Mouse (Mus musculus): ENCODE data around the gene Srl. TPM values are rescaled to one million over a fixed set of nuclear protein-coding genes. Genes with fewer than 3 reads are reported as not detected.
A peak's percentile ranks its signal among the peaks of the same experiment; 100 is the strongest.

Srl gene
- total and polyA plus RNA-seq, 3 experiments: 276 to 870 (median 771) TPM

GRCm38 (mm10) chr16:4551885-4552284 is 10.3 kb upstream of the Srl start:
- Histone ChIP-seq H3K36me3 (ENCODE audit: control insufficient read depth, insufficient read depth, low read length) (no peaks in the 10 kb centered on the region), H3K27ac (no peak overlapping the region), H3K9ac (ENCODE audit: low read depth, low read length) (no peak overlapping the region), H3K27me3 (ENCODE audit: control insufficient read depth, insufficient read depth, low read length) (no peaks in the 10 kb centered on the region), H3K79me2 (replicated peaks; ENCODE audit: control insufficient read depth, insufficient read depth, low read length) (no peaks in the 10 kb centered on the region), H3K4me1 (ENCODE audit: control insufficient read depth, insufficient read depth, low read length) (peaks cover 2% of the 10 kb centered on the region; the same call in 1 of the 2 replicates), H3K4me3 (no peak overlapping the region)
- no peak for DNase-seq
- 94% methylated on average over 12 of the region's 12 CpGs for WGBS
- intact Hi-C loops (cut with DNase I): loop anchor here (1.0 to 10.0 kb wide), 3 partner anchors 55 to 233 kb away; no protein-coding TSS in a partner anchor
- TF ChIP-seq CTCF (IDR thresholded peaks at IDR 0.05) (no peak), POLR2A (IDR thresholded peaks at IDR 0.05; ENCODE audit: insufficient read depth, low read depth, low read length) (no peak), EP300 (IDR thresholded peaks at IDR 0.05; ENCODE audit: insufficient read depth, low read depth, low read length) (no peak)

GRCm38 (mm10) chr16:4551056-4551455 is 9.4 kb upstream of the Srl start:
- H3K36me3 ChIP-seq (ENCODE audit: control insufficient read depth, insufficient read depth, low read length): no peaks in the 10 kb centered on the region
- H3K27ac ChIP-seq: no peak overlapping the region
- H3K4me1 ChIP-seq (ENCODE audit: control insufficient read depth, insufficient read depth, low read length): peaks cover 2% of the 10 kb centered on the region; the same call in 1 of the 2 replicates
- peak; percentile 70 to 78 for DNase-seq
- intact Hi-C loops (cut with DNase I): loop anchor here (1.0 to 10.0 kb wide), 3 partner anchors 56 to 234 kb away; no protein-coding TSS in a partner anchor
- H3K79me2 ChIP-seq (replicated peaks; ENCODE audit: control insufficient read depth, insufficient read depth, low read length): no peaks in the 10 kb centered on the region
- TF ChIP-seq EP300 (IDR thresholded peaks at IDR 0.05; ENCODE audit: insufficient read depth, low read depth, low read length) (peak; percentile 87), CTCF (IDR thresholded peaks at IDR 0.05) (no peak; the same call in 1 of the 2 replicates), POLR2A (IDR thresholded peaks at IDR 0.05; ENCODE audit: insufficient read depth, low read depth, low read length) (no peak)
- H3K4me3 ChIP-seq: no peak overlapping the region
- no peak overlapping the region for H3K9ac ChIP-seq (ENCODE audit: low read depth, low read length)
- 23% methylated on average over 13 of the region's 13 CpGs for WGBS
- H3K27me3 ChIP-seq (ENCODE audit: control insufficient read depth, insufficient read depth, low read length): no peaks in the 10 kb centered on the region

- no peaks in the 10 kb centered on the region; the same call in 1 of the 2 replicates for H3K79me2 ChIP-seq (replicated peaks; ENCODE audit: control insufficient read depth, insufficient read depth, low read length)
- H3K36me3 ChIP-seq (ENCODE audit: control insufficient read depth, insufficient read depth, low read length): no peaks in the 10 kb centered on the region
- no peak for TF ChIP-seq EP300 (IDR thresholded peaks at IDR 0.05; ENCODE audit: insufficient read depth, low read depth, low read length)
- no peak for TF ChIP-seq POLR2A (IDR thresholded peaks at IDR 0.05; ENCODE audit: insufficient read depth, low read depth, low read length)
- peak; percentile 19; the same call in 1 of the 2 replicates for TF ChIP-seq CTCF (IDR thresholded peaks at IDR 0.05)
- H3K4me3 ChIP-seq: no peak overlapping the region
- no peak overlapping the region for H3K9ac ChIP-seq (ENCODE audit: low read depth, low read length)
- intact Hi-C loops (cut with DNase I): no loop called here
- no peaks in the 10 kb centered on the region for H3K27me3 ChIP-seq (ENCODE audit: control insufficient read depth, insufficient read depth, low read length)
- no peak for DNase-seq
- no peak overlapping the region for H3K27ac ChIP-seq
- WGBS: 93% methylated on average over 18 of the region's 18 CpGs
- H3K4me1 ChIP-seq (ENCODE audit: control insufficient read depth, insufficient read depth, low read length): peaks cover 2% of the 10 kb centered on the region; the same call in 1 of the 2 replicates
Observed at GRCm38 (mm10) chr16:4548953-4549688, 7.5 kb upstream of the Srl start.

- intact Hi-C loops (cut with DNase I): no loop called here
- Histone ChIP-seq H3K4me1 (ENCODE audit: control insufficient read depth, insufficient read depth, low read length) (peaks cover 2% of the 10 kb centered on the region; the same call in 1 of the 2 replicates), H3K79me2 (replicated peaks; ENCODE audit: control insufficient read depth, insufficient read depth, low read length) (no peaks in the 10 kb centered on the region; the same call in 1 of the 2 replicates), H3K36me3 (ENCODE audit: control insufficient read depth, insufficient read depth, low read length) (no peaks in the 10 kb centered on the region), H3K4me3 (no peak overlapping the region), H3K9ac (ENCODE audit: low read depth, low read length) (no peak overlapping the region), H3K27ac (no peak overlapping the region), H3K27me3 (ENCODE audit: control insufficient read depth, insufficient read depth, low read length) (no peaks in the 10 kb centered on the region)
- no peak for TF ChIP-seq EP300 (IDR thresholded peaks at IDR 0.05; ENCODE audit: insufficient read depth, low read depth, low read length)
- no peak for TF ChIP-seq CTCF (IDR thresholded peaks at IDR 0.05)
- no peak for TF ChIP-seq POLR2A (IDR thresholded peaks at IDR 0.05; ENCODE audit: insufficient read depth, low read depth, low read length)
- DNase-seq: no peak
- 96% methylated on average over 5 of the region's 5 CpGs for WGBS
Observed at GRCm38 (mm10) chr16:4547611-4548010, 6.0 kb upstream of the Srl start.

GRCm38 (mm10) chr16:4546838-4547237 is 5.2 kb upstream of the Srl start:
- WGBS: 90% methylated on average over 8 of the region's 8 CpGs
- H3K4me1 ChIP-seq (ENCODE audit: control insufficient read depth, insufficient read depth, low read length): peaks cover 2% of the 10 kb centered on the region
- H3K79me2 ChIP-seq (replicated peaks; ENCODE audit: control insufficient read depth, insufficient read depth, low read length): no peaks in the 10 kb centered on the region; the same call in 1 of the 2 replicates
- TF ChIP-seq CTCF (IDR thresholded peaks at IDR 0.05): no peak
- TF ChIP-seq POLR2A (IDR thresholded peaks at IDR 0.05; ENCODE audit: insufficient read depth, low read depth, low read length): no peak
- TF ChIP-seq EP300 (IDR thresholded peaks at IDR 0.05; ENCODE audit: insufficient read depth, low read depth, low read length): no peak
- intact Hi-C loops (cut with DNase I): no loop called here
- no peak for DNase-seq
- H3K27ac ChIP-seq: no peak overlapping the region
- no peaks in the 10 kb centered on the region for H3K27me3 ChIP-seq (ENCODE audit: control insufficient read depth, insufficient read depth, low read length)
- H3K9ac ChIP-seq (ENCODE audit: low read depth, low read length): no peak overlapping the region
- H3K4me3 ChIP-seq: no peak overlapping the region
- no peaks in the 10 kb centered on the region for H3K36me3 ChIP-seq (ENCODE audit: control insufficient read depth, insufficient read depth, low read length)

GRCm38 (mm10) chr16:4544845-4545244 is 3.2 kb upstream of the Srl start:
- TF ChIP-seq EP300 (IDR thresholded peaks at IDR 0.05; ENCODE audit: insufficient read depth, low read depth, low read length): no peak
- TF ChIP-seq CTCF (IDR thresholded peaks at IDR 0.05): no peak
- H3K36me3 ChIP-seq (ENCODE audit: control insufficient read depth, insufficient read depth, low read length): no peaks in the 10 kb centered on the region

More at GRCm38 (mm10) chr16:4544845-4545244, 3.2 kb upstream of the Srl start:
- H3K9ac ChIP-seq (ENCODE audit: low read depth, low read length): no peak overlapping the region
- no peaks in the 10 kb centered on the region for H3K27me3 ChIP-seq (ENCODE audit: control insufficient read depth, insufficient read depth, low read length)
- WGBS: 73% methylated on average over 9 of the region's 9 CpGs
- intact Hi-C loops (cut with DNase I): loop anchor here (5.0 kb wide), 1 partner anchor 123 kb away; the partner anchor contains the start of gene Adcy9
- DNase-seq: no peak
- peaks cover 2% of the 10 kb centered on the region for H3K4me1 ChIP-seq (ENCODE audit: control insufficient read depth, insufficient read depth, low read length)
- H3K79me2 ChIP-seq (replicated peaks; ENCODE audit: control insufficient read depth, insufficient read depth, low read length): no peaks in the 10 kb centered on the region; the same call in 1 of the 2 replicates
- H3K27ac ChIP-seq: no peak overlapping the region
- H3K4me3 ChIP-seq: no peak overlapping the region
